Mouse (Mus musculus) erythroblast, embryonic 14.5 days (primary cell): ENCODE results near the gene Fam131a.

Experiments used
- GATA1 ChIP-seq: IDR thresholded peaks from 2 replicates; pipeline ENCODE4 v1.6.1; 2012; ENCODE audit warnings: low read length, inconsistent platforms, mixed read lengths
- TAL1 ChIP-seq: IDR thresholded peaks from 3 replicates; pipeline ENCODE4 v1.6.1; 2012; ENCODE audit warnings: low read length, inconsistent platforms, mixed read lengths

DNA sequence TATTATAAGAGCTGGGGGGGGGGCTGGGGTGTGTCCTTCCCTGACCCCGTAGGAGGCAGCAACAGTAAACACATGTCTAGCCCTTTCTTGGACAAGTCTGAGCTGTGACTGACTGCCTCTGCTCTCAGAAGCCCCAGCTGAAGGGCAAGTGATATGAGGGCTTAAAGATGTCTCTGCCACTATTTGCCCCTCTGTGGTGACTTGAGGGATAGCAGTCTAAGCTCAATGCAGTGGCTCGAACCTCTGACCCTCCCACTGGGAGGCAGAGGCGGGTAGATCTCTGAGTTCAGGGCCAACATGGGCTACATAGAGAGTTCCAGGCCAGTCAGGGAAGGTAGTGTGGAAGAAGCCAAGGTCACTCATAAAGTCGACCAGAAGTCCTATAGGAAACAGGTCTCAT is 17.8 kb downstream of the Fam131a start:
- TF ChIP-seq TAL1 (no peak), GATA1 (no peak)
